Mouse (Mus musculus): ENCODE measurements at regions not wholly inside any gene's neighbourhood (a gene's known extent, or its start where the extent isn't known, plus 50 kb on each side); places are given as distances from the start of the nearest gene placed in this dataset.

GRCm38 (mm10) chr2:178610211-178610975 is 180.1 kb downstream of the Cdh26 start:
- Histone ChIP-seq H3K4me2 (ENCODE audit: low read length) (no peak overlapping the region), H3K4me1 (replicated peaks; ENCODE audit: control insufficient read depth, insufficient read depth, low read length) (no peaks in the 10 kb centered on the region), H3K4me3 (replicated peaks; ENCODE audit: low read length) (no peak overlapping the region), H3K9ac (replicated peaks; ENCODE audit: low read depth, low read length) (no peak overlapping the region), H3K9me3 (ENCODE audit: control insufficient read depth, low read length) (no peaks in the 10 kb centered on the region), H3K27me3 (replicated peaks; ENCODE audit: control insufficient read depth, insufficient read depth, low read length) (no peaks in the 10 kb centered on the region), H3K27ac (ENCODE audit: low read length) (no peak overlapping the region), H3K36me3 (ENCODE audit: control insufficient read depth, insufficient read depth) (no peaks in the 10 kb centered on the region)
- 56% methylated on average over 18 of the region's 18 CpGs for WGBS
- ATAC-seq: no peak

- WGBS: 41% methylated on average over 7 of the region's 7 CpGs
- no peak overlapping the region for H3K4me3 ChIP-seq (replicated peaks; ENCODE audit: low read length)
- no peak for ATAC-seq
- H3K36me3 ChIP-seq (ENCODE audit: control insufficient read depth, insufficient read depth): no peaks in the 10 kb centered on the region
- H3K4me1 ChIP-seq (replicated peaks; ENCODE audit: control insufficient read depth, insufficient read depth, low read length): no peaks in the 10 kb centered on the region
- no peaks in the 10 kb centered on the region for H3K9me3 ChIP-seq (ENCODE audit: control insufficient read depth, low read length)
- H3K27ac ChIP-seq (ENCODE audit: low read length): no peak overlapping the region
- no peak overlapping the region for H3K4me2 ChIP-seq (ENCODE audit: low read length)
- H3K9ac ChIP-seq (replicated peaks; ENCODE audit: low read depth, low read length): no peak overlapping the region
- no peaks in the 10 kb centered on the region for H3K27me3 ChIP-seq (replicated peaks; ENCODE audit: control insufficient read depth, insufficient read depth, low read length)
Observed at GRCm38 (mm10) chr2:178614761-178615160, 184.4 kb downstream of the Cdh26 start.

- H3K4me2 ChIP-seq (ENCODE audit: low read length): no peak overlapping the region
- H3K27me3 ChIP-seq (replicated peaks; ENCODE audit: control insufficient read depth, insufficient read depth, low read length): no peaks in the 10 kb centered on the region
- H3K9me3 ChIP-seq (ENCODE audit: control insufficient read depth, low read length): no peaks in the 10 kb centered on the region
- no peak overlapping the region for H3K27ac ChIP-seq (ENCODE audit: low read length)
- no peaks in the 10 kb centered on the region for H3K36me3 ChIP-seq (ENCODE audit: control insufficient read depth, insufficient read depth)
- H3K4me1 ChIP-seq (replicated peaks; ENCODE audit: control insufficient read depth, insufficient read depth, low read length): peaks cover 6% of the 10 kb centered on the region
- ATAC-seq: peak; percentile 26; the same call in 1 of the 2 replicates
- WGBS: 45% methylated on average over 3 of the region's 3 CpGs
- no peak overlapping the region for H3K9ac ChIP-seq (replicated peaks; ENCODE audit: low read depth, low read length)
- H3K4me3 ChIP-seq (replicated peaks; ENCODE audit: low read length): no peak overlapping the region
Observed at GRCm38 (mm10) chr2:178622801-178623200, 192.5 kb downstream of the Cdh26 start.

- H3K36me3 ChIP-seq (ENCODE audit: control insufficient read depth, insufficient read depth): no peaks in the 10 kb centered on the region
- no peaks in the 10 kb centered on the region for H3K9me3 ChIP-seq (ENCODE audit: control insufficient read depth, low read length)
- no peak overlapping the region for H3K9ac ChIP-seq (replicated peaks; ENCODE audit: low read depth, low read length)
- H3K27ac ChIP-seq (ENCODE audit: low read length): 0 out of 2 replicates have a peak overlapping the region, but pooled peaks have one; percentile 39
- WGBS: 59% methylated on average over 3 of the region's 3 CpGs
- peak; percentile 57 for ATAC-seq
- no peaks in the 10 kb centered on the region for H3K27me3 ChIP-seq (replicated peaks; ENCODE audit: control insufficient read depth, insufficient read depth, low read length)
- H3K4me2 ChIP-seq (ENCODE audit: low read length): no peak overlapping the region
- no peak overlapping the region for H3K4me3 ChIP-seq (replicated peaks; ENCODE audit: low read length)
- peaks cover 21% of the 10 kb centered on the region for H3K4me1 ChIP-seq (replicated peaks; ENCODE audit: control insufficient read depth, insufficient read depth, low read length)
Observed at GRCm38 (mm10) chr2:178624475-178624874, 194.1 kb downstream of the Cdh26 start.

GRCm38 (mm10) chr2:178624907-178625306 is 194.6 kb downstream of the Cdh26 start:
- WGBS: 44% methylated on average over 1 of the region's 1 CpGs
- no peak overlapping the region for H3K27ac ChIP-seq (ENCODE audit: low read length)
- H3K4me3 ChIP-seq (replicated peaks; ENCODE audit: low read length): no peak overlapping the region
- H3K4me1 ChIP-seq (replicated peaks; ENCODE audit: control insufficient read depth, insufficient read depth, low read length): peaks cover 21% of the 10 kb centered on the region
- no peak overlapping the region for H3K9ac ChIP-seq (replicated peaks; ENCODE audit: low read depth, low read length)
- H3K4me2 ChIP-seq (ENCODE audit: low read length): no peak overlapping the region
- H3K36me3 ChIP-seq (ENCODE audit: control insufficient read depth, insufficient read depth): no peaks in the 10 kb centered on the region
- no peaks in the 10 kb centered on the region for H3K9me3 ChIP-seq (ENCODE audit: control insufficient read depth, low read length)
- peak; percentile 60 for ATAC-seq
- no peaks in the 10 kb centered on the region for H3K27me3 ChIP-seq (replicated peaks; ENCODE audit: control insufficient read depth, insufficient read depth, low read length)

- 21% methylated on average over 7 of the region's 7 CpGs for WGBS
- no peaks in the 10 kb centered on the region for H3K9me3 ChIP-seq (ENCODE audit: control insufficient read depth, low read length)
- peaks cover 24% of the 10 kb centered on the region for H3K4me1 ChIP-seq (replicated peaks; ENCODE audit: control insufficient read depth, insufficient read depth, low read length)
- H3K27me3 ChIP-seq (replicated peaks; ENCODE audit: control insufficient read depth, insufficient read depth, low read length): no peaks in the 10 kb centered on the region
- no peak overlapping the region for H3K4me3 ChIP-seq (replicated peaks; ENCODE audit: low read length)
- H3K36me3 ChIP-seq (ENCODE audit: control insufficient read depth, insufficient read depth): no peaks in the 10 kb centered on the region
- H3K4me2 ChIP-seq (ENCODE audit: low read length): no peak overlapping the region
- H3K27ac ChIP-seq (ENCODE audit: low read length): no peak overlapping the region
- peak; percentile 61 for ATAC-seq
- H3K9ac ChIP-seq (replicated peaks; ENCODE audit: low read depth, low read length): no peak overlapping the region
Observed at GRCm38 (mm10) chr2:178629756-178630155, 199.4 kb downstream of the Cdh26 start.

GRCm38 (mm10) chr2:178630511-178630910 is 200.2 kb downstream of the Cdh26 start:
- no peak overlapping the region for H3K4me3 ChIP-seq (replicated peaks; ENCODE audit: low read length)
- 80% methylated on average over 12 of the region's 12 CpGs for WGBS
- no peaks in the 10 kb centered on the region for H3K27me3 ChIP-seq (replicated peaks; ENCODE audit: control insufficient read depth, insufficient read depth, low read length)
- H3K9ac ChIP-seq (replicated peaks; ENCODE audit: low read depth, low read length): no peak overlapping the region
- H3K4me1 ChIP-seq (replicated peaks; ENCODE audit: control insufficient read depth, insufficient read depth, low read length): peaks cover 24% of the 10 kb centered on the region
- no peaks in the 10 kb centered on the region for H3K36me3 ChIP-seq (ENCODE audit: control insufficient read depth, insufficient read depth)
- no peak overlapping the region for H3K4me2 ChIP-seq (ENCODE audit: low read length)
- ATAC-seq: no peak
- no peak overlapping the region for H3K27ac ChIP-seq (ENCODE audit: low read length)
- no peaks in the 10 kb centered on the region for H3K9me3 ChIP-seq (ENCODE audit: control insufficient read depth, low read length)

GRCm38 (mm10) chr2:178631336-178631735 is 201.0 kb downstream of the Cdh26 start:
- H3K9ac ChIP-seq (replicated peaks; ENCODE audit: low read depth, low read length): no peak overlapping the region
- no peak for ATAC-seq
- no peak overlapping the region for H3K4me2 ChIP-seq (ENCODE audit: low read length)
- WGBS: 61% methylated on average over 3 of the region's 3 CpGs
- H3K9me3 ChIP-seq (ENCODE audit: control insufficient read depth, low read length): no peaks in the 10 kb centered on the region
- no peak overlapping the region for H3K27ac ChIP-seq (ENCODE audit: low read length)
- H3K27me3 ChIP-seq (replicated peaks; ENCODE audit: control insufficient read depth, insufficient read depth, low read length): no peaks in the 10 kb centered on the region
- no peak overlapping the region for H3K4me3 ChIP-seq (replicated peaks; ENCODE audit: low read length)
- no peaks in the 10 kb centered on the region for H3K36me3 ChIP-seq (ENCODE audit: control insufficient read depth, insufficient read depth)
- H3K4me1 ChIP-seq (replicated peaks; ENCODE audit: control insufficient read depth, insufficient read depth, low read length): peaks cover 24% of the 10 kb centered on the region

- no peak overlapping the region for H3K9ac ChIP-seq (replicated peaks; ENCODE audit: low read depth, low read length)
- 55% methylated on average over 12 of the region's 12 CpGs for WGBS
- no peaks in the 10 kb centered on the region for H3K36me3 ChIP-seq (ENCODE audit: control insufficient read depth, insufficient read depth)
- H3K9me3 ChIP-seq (ENCODE audit: control insufficient read depth, low read length): no peaks in the 10 kb centered on the region
- no peaks in the 10 kb centered on the region for H3K27me3 ChIP-seq (replicated peaks; ENCODE audit: control insufficient read depth, insufficient read depth, low read length)
- no peak overlapping the region for H3K27ac ChIP-seq (ENCODE audit: low read length)
- peaks cover 24% of the 10 kb centered on the region for H3K4me1 ChIP-seq (replicated peaks; ENCODE audit: control insufficient read depth, insufficient read depth, low read length)
- no peak overlapping the region for H3K4me2 ChIP-seq (ENCODE audit: low read length)
- ATAC-seq: no peak
- no peak overlapping the region for H3K4me3 ChIP-seq (replicated peaks; ENCODE audit: low read length)
Observed at GRCm38 (mm10) chr2:178631966-178632365, 201.6 kb downstream of the Cdh26 start.

All from forebrain, embryonic 16.5 days (tissue).